Mouse (Mus musculus): ENCODE data around the gene Wnk2. TPM values are rescaled to one million over a fixed set of nuclear protein-coding genes. Genes with fewer than 3 reads are reported as not detected.

The Wnk2 gene
- polyA plus RNA-seq, 1 experiment from 2014 or later: 1.4 TPM

DNA sequence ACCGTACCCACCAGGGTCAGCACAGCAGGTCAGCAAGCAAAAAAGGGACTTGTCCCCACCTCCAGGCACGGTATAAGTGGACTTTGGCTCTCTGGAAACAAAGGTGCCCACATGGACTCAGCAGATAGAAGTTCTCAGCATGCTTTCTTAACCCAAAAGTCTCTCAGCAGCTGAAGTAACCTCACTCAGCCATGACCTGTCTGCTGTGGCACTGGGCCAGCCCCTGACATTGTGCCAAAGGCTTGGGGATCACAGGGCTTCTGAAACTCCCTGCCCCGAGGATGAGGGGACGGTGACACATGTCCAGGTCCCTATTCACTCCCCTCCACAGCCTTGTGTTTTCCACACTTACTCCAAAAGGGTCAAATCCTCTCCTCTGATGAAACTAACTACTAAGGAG lies 14.7 kb downstream of the Wnk2 start:
- Histone ChIP-seq H3K9ac (no peak overlapping the region), H3K9me3 (replicated peaks) (no peaks in the 10 kb centered on the region), H3K27ac (no peak overlapping the region), H3K4me1 (replicated peaks) (peaks cover 52% of the 10 kb centered on the region), H3K27me3 (no peaks in the 10 kb centered on the region), H3K36me3 (no peaks in the 10 kb centered on the region), H3K4me3 (no peak overlapping the region), H3K4me2 (no peak overlapping the region)
- ATAC-seq (replicated peaks; ENCODE audit: insufficient number of reproducible peaks, insufficient read depth, low FRiP score, low read depth): no peak
- WGBS: 52% methylated on average over 4 of the region's 4 CpGs

- H3K27me3 ChIP-seq: no peaks in the 10 kb centered on the region
- no peak overlapping the region for H3K4me2 ChIP-seq
- no peaks in the 10 kb centered on the region for H3K36me3 ChIP-seq
- no peak overlapping the region for H3K9ac ChIP-seq
- H3K27ac ChIP-seq: no peak overlapping the region
- WGBS: 75% methylated on average over 7 of the region's 7 CpGs
- H3K4me1 ChIP-seq (replicated peaks): peaks cover 62% of the 10 kb centered on the region
- ATAC-seq (replicated peaks; ENCODE audit: insufficient number of reproducible peaks, insufficient read depth, low FRiP score, low read depth): no peak
- H3K4me3 ChIP-seq: no peak overlapping the region
- no peaks in the 10 kb centered on the region for H3K9me3 ChIP-seq (replicated peaks)
Observed at GRCm38 (mm10) chr13:49131946-49132687, 15.7 kb downstream of the Wnk2 start.

DNA sequence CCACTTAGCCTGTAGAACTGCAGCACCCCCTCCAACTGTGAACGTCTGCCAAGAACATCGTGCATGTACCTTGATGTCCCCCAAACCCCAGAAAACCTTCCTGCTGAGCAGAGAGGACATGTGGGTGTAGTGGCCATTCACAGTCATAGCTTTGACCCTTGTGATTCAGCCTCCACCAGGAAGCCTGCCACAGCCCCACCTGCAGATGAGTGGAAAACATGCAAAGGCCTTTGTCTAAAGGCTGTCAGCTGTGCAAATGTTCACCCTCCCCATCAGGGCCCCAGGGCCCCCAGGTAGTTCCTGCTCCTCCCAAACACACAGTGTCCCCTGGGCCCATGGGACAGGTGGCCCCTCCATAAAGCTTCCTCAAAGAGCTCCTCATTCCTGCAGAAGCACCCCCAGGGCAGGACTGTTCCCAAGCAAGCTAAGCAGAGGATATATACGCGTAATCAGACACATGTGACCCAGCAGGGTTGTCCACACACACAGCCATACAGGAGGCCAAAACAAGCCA lies 16.4 kb downstream of the Wnk2 start:
- Histone ChIP-seq H3K9ac (no peak overlapping the region), H3K4me1 (replicated peaks) (peaks cover 62% of the 10 kb centered on the region)

GRCm38 (mm10) chr13:49129845-49130244 lies 18.0 kb downstream of the Wnk2 start:
- H3K9me3 ChIP-seq (replicated peaks): no peaks in the 10 kb centered on the region
- no peak overlapping the region for H3K4me3 ChIP-seq
- peaks cover 62% of the 10 kb centered on the region for H3K4me1 ChIP-seq (replicated peaks)
- peak overlapping the region; percentile 23 for H3K4me2 ChIP-seq
- H3K36me3 ChIP-seq: no peaks in the 10 kb centered on the region
- peak overlapping the region; percentile 64 for H3K27ac ChIP-seq
- 19% methylated on average over 4 of the region's 4 CpGs for WGBS
- H3K9ac ChIP-seq: no peak overlapping the region
- no peaks in the 10 kb centered on the region for H3K27me3 ChIP-seq
- peak; percentile 70 for ATAC-seq (replicated peaks; ENCODE audit: insufficient number of reproducible peaks, insufficient read depth, low FRiP score, low read depth)

More for the DNA sequence above, 16.4 kb downstream of the Wnk2 start:
- no peak for ATAC-seq (replicated peaks; ENCODE audit: insufficient number of reproducible peaks, insufficient read depth, low FRiP score, low read depth)
- no peaks in the 10 kb centered on the region for H3K9me3 ChIP-seq (replicated peaks)
- H3K4me3 ChIP-seq: no peak overlapping the region
- no peaks in the 10 kb centered on the region for H3K36me3 ChIP-seq
- no peak overlapping the region for H3K27ac ChIP-seq
- no peaks in the 10 kb centered on the region for H3K27me3 ChIP-seq
- H3K4me2 ChIP-seq: no peak overlapping the region
- WGBS: 65% methylated on average over 4 of the region's 4 CpGs

- 87% methylated on average over 1 of the region's 1 CpGs for whole genome bisulfite sequencing
- Histone ChIP-seq H3K36me3 (no peaks in the 10 kb centered on the region), H3K27me3 (no peaks in the 10 kb centered on the region), H3K4me2 (no peak overlapping the region), H3K9ac (no peak overlapping the region), H3K4me1 (replicated peaks) (peaks cover 62% of the 10 kb centered on the region), H3K9me3 (replicated peaks) (no peaks in the 10 kb centered on the region), H3K27ac (peak overlapping the region; percentile 64; the same call in 1 of the 2 replicates), H3K4me3 (no peak overlapping the region)
- no peak for ATAC-seq (replicated peaks; ENCODE audit: insufficient number of reproducible peaks, insufficient read depth, low FRiP score, low read depth)
Observed at GRCm38 (mm10) chr13:49129154-49129553, 18.7 kb downstream of the Wnk2 start.

- no peaks in the 10 kb centered on the region for H3K9me3 ChIP-seq (replicated peaks)
- H3K36me3 ChIP-seq: no peaks in the 10 kb centered on the region
- H3K4me1 ChIP-seq (replicated peaks): peaks cover 55% of the 10 kb centered on the region
- ATAC-seq (replicated peaks; ENCODE audit: insufficient number of reproducible peaks, insufficient read depth, low FRiP score, low read depth): peak; percentile 14; the same call in 1 of the 2 replicates
- H3K9ac ChIP-seq: no peak overlapping the region
- no peaks in the 10 kb centered on the region for H3K27me3 ChIP-seq
- no peak overlapping the region for H3K4me3 ChIP-seq
- 46% methylated on average over 15 of the region's 15 CpGs for WGBS
- H3K4me2 ChIP-seq: peak overlapping the region; percentile 39
- H3K27ac ChIP-seq: peak overlapping the region; percentile 49; the same call in 1 of the 2 replicates
Observed at GRCm38 (mm10) chr13:49127844-49128631, 19.8 kb downstream of the Wnk2 start.

DNA sequence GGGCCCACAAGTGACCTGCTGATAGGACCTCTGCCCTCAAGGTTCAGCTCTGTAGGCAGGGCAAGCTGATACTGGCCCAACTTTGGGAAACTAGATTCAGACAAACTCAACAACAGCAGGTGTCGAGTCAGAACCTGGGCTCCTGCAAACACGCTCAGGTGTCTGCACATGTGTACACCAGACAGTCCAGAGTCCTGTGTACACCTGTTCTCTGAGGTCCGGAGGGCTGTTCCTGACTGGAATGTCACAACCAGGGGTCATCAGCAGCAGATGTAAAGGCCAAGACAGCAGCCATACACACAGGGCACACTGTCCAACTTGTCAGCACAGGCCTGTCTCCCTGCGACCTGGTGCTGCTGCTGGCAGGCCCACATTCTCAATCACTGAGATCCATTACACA lies 25.7 kb downstream of the Wnk2 start:
- no peaks in the 10 kb centered on the region for H3K27me3 ChIP-seq
- H3K4me2 ChIP-seq: no peak overlapping the region
- H3K9ac ChIP-seq: no peak overlapping the region
- ATAC-seq (replicated peaks; ENCODE audit: insufficient number of reproducible peaks, insufficient read depth, low FRiP score, low read depth): no peak
- no peaks in the 10 kb centered on the region for H3K9me3 ChIP-seq (replicated peaks)
- H3K4me3 ChIP-seq: no peak overlapping the region
- no peaks in the 10 kb centered on the region for H3K4me1 ChIP-seq (replicated peaks)
- H3K27ac ChIP-seq: no peak overlapping the region
- 82% methylated on average over 4 of the region's 4 CpGs for WGBS
- H3K36me3 ChIP-seq: no peaks in the 10 kb centered on the region

DNA sequence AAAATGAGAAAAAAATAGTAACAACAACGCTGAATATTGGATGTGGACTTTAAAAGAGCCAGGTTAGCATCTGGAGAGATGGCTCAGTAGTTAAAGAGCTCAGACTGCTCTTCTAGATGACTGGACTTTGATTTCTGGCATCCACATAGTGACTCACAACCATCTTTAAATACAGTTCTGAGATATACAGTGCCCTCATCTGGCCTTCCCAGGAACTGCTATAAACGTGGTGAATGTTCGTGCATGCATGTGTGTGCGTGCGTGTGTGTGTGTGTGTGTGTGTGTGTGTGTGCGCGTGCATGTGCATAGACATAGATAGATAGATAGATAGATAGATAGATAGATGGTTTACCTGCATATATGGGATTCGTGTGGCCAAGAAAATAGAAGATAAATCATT lies 30.3 kb downstream of the Wnk2 start:
- Histone ChIP-seq H3K9me3 (replicated peaks) (no peaks in the 10 kb centered on the region), H3K27me3 (no peaks in the 10 kb centered on the region), H3K9ac (no peak overlapping the region), H3K4me3 (no peak overlapping the region), H3K4me1 (replicated peaks) (no peaks in the 10 kb centered on the region), H3K4me2 (no peak overlapping the region), H3K36me3 (no peaks in the 10 kb centered on the region), H3K27ac (no peak overlapping the region)
- ATAC-seq (replicated peaks; ENCODE audit: insufficient number of reproducible peaks, insufficient read depth, low FRiP score, low read depth): no peak
- WGBS: 85% methylated on average over 8 of the region's 8 CpGs

DNA sequence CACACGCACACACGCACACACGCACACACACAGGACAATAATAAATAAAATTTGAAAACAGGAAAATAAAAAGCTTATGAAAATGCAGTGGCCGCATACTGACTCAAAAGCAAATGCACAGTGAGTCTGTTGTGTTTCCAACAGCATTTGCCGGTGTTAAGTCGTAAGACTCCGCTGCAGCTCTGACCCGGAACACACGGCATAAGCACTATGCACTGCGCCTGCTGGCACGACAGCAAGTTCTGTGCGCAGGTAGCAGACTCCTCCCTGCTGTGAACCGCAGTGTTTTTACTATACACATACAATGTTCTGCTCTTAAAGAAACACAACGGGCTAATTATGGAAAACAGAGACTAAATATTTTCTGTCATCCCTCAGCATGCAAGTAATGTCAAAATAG lies 32.9 kb downstream of the Wnk2 start:
- H3K9me3 ChIP-seq (replicated peaks): no peaks in the 10 kb centered on the region
- no peak overlapping the region for H3K27ac ChIP-seq
- no peaks in the 10 kb centered on the region for H3K36me3 ChIP-seq
- no peak overlapping the region for H3K4me3 ChIP-seq
- H3K27me3 ChIP-seq: no peaks in the 10 kb centered on the region
- no peak overlapping the region for H3K9ac ChIP-seq
- no peaks in the 10 kb centered on the region; the same call in 1 of the 2 replicates for H3K4me1 ChIP-seq (replicated peaks)
- ATAC-seq (replicated peaks; ENCODE audit: insufficient number of reproducible peaks, insufficient read depth, low FRiP score, low read depth): no peak
- H3K4me2 ChIP-seq: no peak overlapping the region
- 86% methylated on average over 14 of the region's 14 CpGs for WGBS

DNA sequence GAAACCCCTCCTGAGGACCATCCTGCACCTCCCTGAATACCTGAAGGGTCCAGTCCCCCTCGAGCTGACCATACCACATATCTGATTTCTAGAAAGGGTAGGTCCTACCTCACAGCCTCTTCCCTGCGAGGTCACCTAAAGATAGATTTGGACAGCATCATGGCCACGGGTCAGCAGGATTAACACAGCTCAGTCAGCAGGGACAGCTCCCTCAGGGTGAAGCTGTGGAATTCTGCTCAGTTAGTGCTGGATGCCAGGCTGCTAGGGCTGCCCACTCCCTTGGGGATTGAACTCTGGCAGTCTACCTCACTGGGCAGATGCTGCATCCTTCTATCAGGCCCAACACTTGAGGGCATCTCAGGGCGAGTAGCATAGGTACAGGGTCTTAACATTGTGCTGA lies 33.7 kb downstream of the Wnk2 start:
- no peaks in the 10 kb centered on the region for H3K9me3 ChIP-seq (replicated peaks)
- no peak overlapping the region for H3K27ac ChIP-seq
- no peaks in the 10 kb centered on the region for H3K36me3 ChIP-seq
- no peaks in the 10 kb centered on the region for H3K27me3 ChIP-seq
- ATAC-seq (replicated peaks; ENCODE audit: insufficient number of reproducible peaks, insufficient read depth, low FRiP score, low read depth): no peak
- no peaks in the 10 kb centered on the region; the same call in 1 of the 2 replicates for H3K4me1 ChIP-seq (replicated peaks)
- H3K9ac ChIP-seq: no peak overlapping the region
- no peak overlapping the region for H3K4me3 ChIP-seq
- 41% methylated on average over 4 of the region's 4 CpGs for WGBS
- H3K4me2 ChIP-seq: no peak overlapping the region

DNA sequence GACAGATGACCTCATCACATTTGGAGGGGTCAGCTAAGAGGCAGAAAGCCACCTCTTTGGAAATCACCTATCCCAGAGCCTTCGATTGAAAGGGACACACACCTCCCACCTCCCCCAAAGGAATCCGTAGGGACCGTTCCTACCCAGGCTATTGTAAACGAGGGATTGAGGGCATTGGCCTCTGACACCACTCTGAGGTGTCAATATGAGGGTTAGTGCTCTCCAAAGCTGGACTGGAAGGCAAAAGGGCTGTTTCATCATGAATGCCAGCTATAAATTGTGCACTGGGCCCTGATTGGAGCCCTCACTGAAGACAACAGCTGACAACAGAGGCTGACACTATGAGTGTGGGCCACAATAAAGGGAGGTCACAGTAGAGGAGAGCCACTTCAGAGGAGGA lies 34.5 kb downstream of the Wnk2 start:
- no peaks in the 10 kb centered on the region; the same call in 1 of the 2 replicates for H3K4me1 ChIP-seq (replicated peaks)
- WGBS: 63% methylated on average over 4 of the region's 4 CpGs
- H3K4me2 ChIP-seq: no peak overlapping the region
- H3K9me3 ChIP-seq (replicated peaks): no peaks in the 10 kb centered on the region
- no peak overlapping the region for H3K27ac ChIP-seq
- no peak overlapping the region for H3K9ac ChIP-seq
- H3K27me3 ChIP-seq: no peaks in the 10 kb centered on the region
- H3K36me3 ChIP-seq: no peaks in the 10 kb centered on the region
- H3K4me3 ChIP-seq: no peak overlapping the region
- ATAC-seq (replicated peaks; ENCODE audit: insufficient number of reproducible peaks, insufficient read depth, low FRiP score, low read depth): no peak

Data from heart, embryonic 15.5 days (tissue).